Mouse (Mus musculus) adrenal gland, postnatal 25 days (tissue): ENCODE data around the gene Plcb1. TPM values are rescaled to one million over a fixed set of nuclear protein-coding genes. Genes with fewer than 3 reads are reported as not detected.

Experiments used
- DNase-seq: peaks from one replicate; pipeline ENCODE4 v3.0.0; 2021; ENCODE audit warnings: mixed read lengths
- total RNA-seq: library from RNA; stranded (reverse); gene quantifications from 2 replicates; pipeline ENCODE4 v1.2.3, GENCODE M21; 2021

The Plcb1 gene
- total RNA-seq, 1 experiment from 2014 or later = 96.1 TPM

- DNase-seq = no peak
Measured at GRCm38 (mm10) chr2:135208890-135209289, 423.0 kb downstream of the Plcb1 start.

DNA sequence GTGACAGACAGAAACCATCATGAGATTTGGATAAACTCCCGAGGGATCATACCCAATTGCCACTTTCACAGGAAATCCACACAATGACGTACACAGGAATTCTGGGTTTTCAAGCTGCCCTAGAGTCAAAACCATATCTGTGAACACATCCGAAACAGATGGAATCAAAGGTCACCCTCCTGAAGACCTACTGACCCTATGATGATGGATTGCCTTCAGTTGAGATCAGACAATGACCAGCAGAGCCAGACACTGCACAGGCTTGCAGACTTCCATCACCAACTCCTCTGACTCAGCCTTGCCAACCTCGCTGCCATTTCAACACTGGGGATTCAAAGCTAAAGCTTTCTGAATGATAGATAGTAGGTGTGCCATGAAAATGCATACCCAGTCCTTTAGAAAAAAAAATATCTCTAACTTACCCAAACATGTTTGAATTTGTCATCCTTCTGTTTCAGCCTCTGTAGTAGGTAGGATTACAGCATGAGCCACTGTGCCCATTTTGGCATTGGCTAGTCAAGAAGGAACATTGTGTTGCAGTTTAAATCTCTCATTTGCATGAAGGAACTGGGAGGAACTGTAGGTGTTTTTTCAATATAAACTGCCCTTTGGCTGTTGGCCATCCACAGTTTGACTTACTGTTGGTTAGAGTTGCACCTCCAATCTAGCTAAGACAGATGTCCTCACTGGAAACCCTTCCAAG, 429.0 kb downstream of the Plcb1 start:
- DNase-seq = peak; percentile 6

GRCm38 (mm10) chr2:135219406-135219805, 433.5 kb downstream of the Plcb1 start:
- DNase-seq = no peak

GRCm38 (mm10) chr2:135225604-135226025, 439.7 kb downstream of the Plcb1 start:
- no peak for DNase-seq

GRCm38 (mm10) chr2:135230262-135230661, 444.4 kb downstream of the Plcb1 start:
- no peak for DNase-seq

- no peak for DNase-seq
Measured at GRCm38 (mm10) chr2:135242662-135243316, 456.9 kb downstream of the Plcb1 start.

DNA sequence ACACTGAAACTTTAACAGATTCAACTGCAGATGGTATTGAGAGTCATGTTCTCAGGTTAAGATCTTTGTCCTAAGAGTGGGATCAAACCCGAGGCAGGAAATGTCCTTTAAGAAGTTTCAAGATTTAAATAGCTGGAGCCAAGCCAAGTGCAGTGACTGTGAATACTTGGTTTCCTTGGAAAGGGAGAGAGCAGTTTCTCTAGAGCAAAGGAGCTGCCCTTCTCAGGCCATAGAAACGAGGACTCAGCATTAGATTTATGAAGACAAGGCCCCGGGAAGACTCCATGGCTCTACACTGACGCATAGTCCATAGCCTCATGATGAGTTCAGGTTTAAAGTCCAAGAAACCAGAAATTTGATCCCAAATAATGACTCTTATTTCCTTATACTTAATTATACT, 457.9 kb downstream of the Plcb1 start:
- DNase-seq = no peak

- no peak for DNase-seq
Measured at GRCm38 (mm10) chr2:135249925-135250324, 464.1 kb downstream of the Plcb1 start.

DNA sequence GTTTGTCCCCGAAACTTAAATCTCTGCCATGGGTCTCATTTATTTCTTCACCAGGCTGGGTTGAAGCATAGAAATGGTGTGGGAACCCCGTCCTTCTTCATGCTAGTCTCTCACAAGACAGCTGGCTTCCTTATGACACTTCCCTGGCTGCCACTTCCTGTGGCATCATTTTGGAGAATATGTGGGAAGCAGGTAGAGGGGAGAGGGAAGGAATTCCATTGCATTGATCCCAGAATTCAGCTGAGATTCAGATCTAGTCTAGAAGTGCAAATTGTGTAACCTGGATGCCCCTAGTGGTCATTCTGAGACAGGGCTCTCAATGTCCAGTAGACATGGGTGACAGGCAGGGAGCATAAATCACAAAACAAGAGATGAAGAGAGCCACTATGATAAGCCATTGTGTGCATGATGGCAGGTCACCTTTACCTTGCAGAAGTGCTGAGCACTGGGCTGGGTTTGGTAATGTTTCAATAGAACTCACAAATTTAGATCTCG, 466.0 kb downstream of the Plcb1 start:
- DNase-seq = no peak

GRCm38 (mm10) chr2:135259136-135259535, 473.3 kb downstream of the Plcb1 start:
- no peak for DNase-seq

DNA sequence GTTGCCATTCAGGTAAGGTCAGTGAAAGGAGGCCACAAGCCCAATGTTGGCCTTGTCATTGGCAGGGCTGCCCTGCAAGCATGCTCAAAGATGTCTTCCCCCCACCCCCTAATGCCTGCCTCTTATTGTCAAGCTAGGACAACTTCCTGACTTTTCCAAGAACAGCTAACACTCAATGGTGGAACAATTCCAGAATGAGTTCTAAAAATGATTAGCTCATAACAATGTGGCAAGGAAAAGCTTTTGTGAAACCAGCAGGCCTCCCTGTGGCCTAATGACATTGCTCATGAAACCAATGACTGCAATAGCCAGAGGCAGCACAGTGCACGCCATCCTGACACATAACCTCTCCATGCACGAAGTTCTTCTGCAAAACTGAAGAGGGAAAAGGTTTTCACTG, 478.1 kb downstream of the Plcb1 start:
- DNase-seq = no peak

- DNase-seq = no peak
Measured at GRCm38 (mm10) chr2:135274949-135275348, 489.1 kb downstream of the Plcb1 start.

DNA sequence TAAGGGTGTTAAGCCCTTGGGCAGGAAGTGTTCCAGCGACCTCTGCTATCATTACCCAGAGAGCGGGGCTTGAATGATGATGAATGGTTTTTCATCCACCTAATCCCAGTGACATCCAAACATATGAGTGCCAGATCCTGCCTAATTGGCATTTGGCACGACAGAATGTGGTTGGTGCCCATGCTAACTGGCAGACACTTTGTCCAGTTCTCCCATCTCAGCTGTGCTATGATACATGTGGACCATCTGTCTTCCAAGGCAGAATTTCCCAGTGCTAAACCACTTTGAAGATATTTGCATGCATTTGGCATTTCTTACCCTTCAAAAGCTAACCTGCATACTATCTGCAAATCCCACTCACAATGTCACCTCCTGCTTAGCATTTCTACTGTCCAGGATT, 492.6 kb downstream of the Plcb1 start:
- no peak for DNase-seq

DNA sequence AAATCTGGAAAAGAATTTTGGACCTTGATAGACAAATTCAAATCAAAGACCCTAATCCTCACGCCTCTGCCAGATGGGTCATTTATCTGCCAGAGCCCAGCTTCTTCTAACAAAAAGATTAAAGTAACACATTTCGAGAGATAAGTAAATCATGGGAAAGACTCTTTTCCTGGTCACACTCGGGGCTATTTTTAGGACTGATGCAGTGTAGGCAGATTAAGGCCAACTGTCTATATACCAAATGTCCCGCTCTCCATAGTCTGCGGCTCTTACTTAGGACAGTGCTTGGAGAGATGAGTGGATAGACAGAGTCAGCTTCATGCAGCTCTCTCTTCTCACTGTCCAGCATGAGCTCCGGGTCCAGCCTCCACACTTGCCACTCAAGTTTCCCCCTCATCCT, 493.2 kb downstream of the Plcb1 start:
- no peak for DNase-seq

- no peak for DNase-seq
Measured at GRCm38 (mm10) chr2:135283783-135284182, 497.9 kb downstream of the Plcb1 start.

DNA sequence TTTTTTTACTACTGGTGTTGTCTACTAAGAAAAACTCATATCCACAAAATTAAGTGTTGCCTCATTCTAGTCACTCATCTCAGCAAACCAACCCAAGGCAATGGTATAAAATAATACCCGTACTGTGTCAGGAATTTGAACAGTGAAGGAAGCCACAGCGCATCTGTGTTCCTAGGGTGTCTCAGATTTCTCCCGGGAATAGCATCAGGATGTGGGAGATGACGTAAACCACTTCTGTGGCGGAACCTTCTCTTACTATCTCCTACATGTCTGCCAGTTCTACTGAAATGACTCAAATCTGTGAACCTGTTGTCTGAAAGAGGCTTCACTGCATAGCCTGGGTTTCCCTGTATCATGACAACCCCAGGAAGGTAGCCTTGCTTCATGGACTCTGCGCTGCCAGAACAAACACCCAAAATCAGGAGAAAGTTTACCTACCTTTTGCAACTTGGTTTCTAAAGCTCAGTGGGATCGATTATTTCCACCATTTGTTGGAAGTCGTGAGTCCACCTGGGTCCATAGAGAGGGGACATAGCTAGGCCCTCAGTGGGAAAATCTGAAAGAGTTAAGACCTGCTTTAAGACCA, 510.4 kb downstream of the Plcb1 start:
- DNase-seq = no peak

DNA sequence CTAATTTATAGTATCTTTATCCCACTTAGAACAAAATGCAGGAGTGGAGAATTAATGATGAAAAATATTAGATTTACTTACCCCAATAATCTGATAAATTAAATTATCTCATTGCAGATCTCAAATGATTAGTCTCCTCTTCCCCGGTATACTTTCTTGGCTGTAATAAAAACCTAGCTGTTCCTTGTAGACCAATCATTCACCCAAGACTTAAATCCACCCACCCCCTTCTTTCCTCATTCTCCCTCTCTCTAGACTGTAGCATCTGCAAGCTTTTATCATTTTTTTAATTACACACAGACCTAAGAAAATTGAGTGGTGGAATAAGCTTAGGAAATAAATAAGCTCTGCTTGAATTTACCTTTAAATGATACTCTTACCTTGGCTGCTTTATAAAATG, 514.6 kb downstream of the Plcb1 start:
- no peak for DNase-seq

GRCm38 (mm10) chr2:135302483-135302882, 516.6 kb downstream of the Plcb1 start:
- no peak for DNase-seq

DNA sequence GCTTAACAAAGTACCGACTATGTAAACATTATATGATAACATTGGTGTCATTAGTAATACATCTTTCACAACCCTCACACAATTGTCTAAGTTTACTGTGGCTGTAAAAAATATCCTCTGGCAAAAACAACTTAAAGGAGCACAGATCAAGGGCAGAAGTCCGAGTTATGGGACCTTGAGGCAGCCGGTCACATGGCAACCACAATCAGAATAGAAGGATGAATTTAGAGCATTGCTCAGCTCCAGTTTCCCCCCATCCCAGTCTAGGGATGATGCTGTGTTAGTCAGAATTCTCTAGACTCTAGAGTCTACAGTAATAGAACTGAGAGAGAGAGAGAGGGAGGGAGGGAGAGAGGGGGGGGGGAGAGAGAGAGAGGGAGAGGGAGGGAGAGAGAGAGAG, 519.3 kb downstream of the Plcb1 start:
- peak; percentile 7 for DNase-seq

DNA sequence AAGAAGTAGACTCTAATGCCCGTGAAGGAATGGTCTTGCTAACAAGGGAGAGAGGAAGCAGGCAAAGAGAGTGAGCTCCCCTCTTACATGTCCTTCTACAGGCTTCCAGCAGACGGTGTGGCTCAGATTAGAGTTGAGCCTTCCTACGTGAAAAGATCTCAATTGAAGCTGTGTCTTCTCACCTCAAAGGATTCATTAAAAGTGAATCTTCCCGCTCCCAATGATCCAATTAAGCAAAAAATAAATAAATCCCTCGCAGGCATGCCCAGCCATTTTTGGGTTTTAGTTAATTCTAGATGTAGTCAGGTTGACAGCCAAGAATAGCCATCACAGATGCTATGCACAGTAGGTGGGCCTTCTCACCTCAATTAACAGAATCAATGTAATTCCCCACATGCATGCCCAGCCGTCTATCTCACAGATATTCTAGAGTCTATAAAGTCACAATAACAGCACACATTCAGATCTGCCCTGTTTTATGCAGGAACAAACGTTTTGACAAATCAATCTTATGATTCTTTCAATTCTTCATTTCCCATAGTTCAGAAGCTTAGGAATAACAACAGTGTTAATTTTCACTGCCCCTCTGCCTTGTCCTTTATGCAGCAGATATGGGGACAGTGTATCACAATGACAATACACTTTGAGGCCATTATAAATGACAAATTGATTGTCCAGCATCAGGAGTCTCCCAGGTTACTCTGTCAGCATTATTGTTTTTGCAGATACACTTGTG, 520.0 kb downstream of the Plcb1 start:
- DNase-seq = no peak

- no peak for DNase-seq
Measured at GRCm38 (mm10) chr2:135306472-135306771, 520.6 kb downstream of the Plcb1 start.

GRCm38 (mm10) chr2:135307787-135308186, 521.9 kb downstream of the Plcb1 start:
- DNase-seq = no peak

DNA sequence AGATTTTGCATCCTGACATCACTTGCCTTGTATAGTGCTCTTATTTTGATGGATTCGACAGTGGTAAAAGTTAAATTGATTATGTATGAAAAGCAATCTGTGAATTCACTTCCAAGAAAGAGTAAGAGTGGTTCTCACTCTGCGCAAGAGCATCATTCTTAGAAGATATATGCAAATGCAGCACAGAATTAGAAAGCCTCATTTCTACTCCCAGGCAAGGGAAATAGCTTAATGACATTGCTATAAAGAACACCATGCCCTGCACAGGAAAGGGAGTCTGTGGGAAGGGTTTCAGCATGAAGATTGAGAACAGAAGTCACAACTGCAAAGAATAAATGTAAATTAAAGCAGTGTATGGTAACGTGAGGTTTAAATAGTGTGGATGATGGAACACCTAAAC, 530.1 kb downstream of the Plcb1 start:
- no peak for DNase-seq
